Mouse (Mus musculus) macrophage (primary cell): ENCODE results near the gene Mospd2. TPM values are rescaled to one million over a fixed set of nuclear protein-coding genes. Genes with fewer than 3 reads are reported as not detected.
A peak's percentile ranks its signal among the peaks of the same experiment; 100 is the strongest.

Experiments used
- H3K27ac ChIP-seq: fragments of 350-480 bp; formaldehyde crosslinking; 2 replicates; pipeline ENCODE4 v1.9.0; 2021
- H3K36me3 ChIP-seq: fragments of 350-480 bp; formaldehyde crosslinking; 2 replicates; pipeline ENCODE4 v1.9.0; 2021; ENCODE audit errors: inconsistent target
- H3K4me3 ChIP-seq: fragments of 350-480 bp; formaldehyde crosslinking; 2 replicates; pipeline ENCODE4 v1.9.0; 2021; ENCODE audit errors: inconsistent target
- H3K79me2 ChIP-seq: fragments of 350-480 bp; formaldehyde crosslinking; 2 replicates; pipeline ENCODE4 v1.9.0; 2021; ENCODE audit errors: inconsistent target
- WGBS: methylation state at CpG from one replicate; pipeline ENCODE4 v1.1.7; 2026; ENCODE audit warnings: inconsistent platforms; ENCODE audit not compliant: missing documents; 5-methylcytosine and 5-hydroxymethylcytosine counted together
- polyA plus RNA-seq: library from polyadenylated mRNA; stranded (reverse); fragments of 250-400 nt; gene quantifications from 3 replicates; pipeline ENCODE4 v1.2.4, GENCODE M21; 2018; ENCODE audit warnings: inconsistent platforms
- total RNA-seq, 78 experiments: library from RNA; depleted of rRNA; stranded (reverse); fragments of 250-400 nt; gene quantifications; 1 replicate in 9 of 78; 2 replicates in 24 of 78; 3 replicates in 43 of 78; 4 replicates in 2 of 78; pipeline ENCODE4 v1.2.4; 2018; ENCODE audit warnings: inconsistent platforms in 56 of 78

Gene Mospd2
- 100 to 1,000 TPM in 24 of 26 experiments, 10 to 100 TPM in 2; 76.6 to 170 (median 140) TPM for total RNA-seq (2018; cell fraction: chromatin; rRNA removed)
- 10 to 100 TPM; 36.7 to 59.9 (median 48.1) TPM for total RNA-seq (2018; cell fraction: cytosol; rRNA removed)
- total RNA-seq (2018; cell fraction: nucleus; rRNA removed): 100 to 1,000 TPM in 7 of 26 experiments, 10 to 100 TPM in 19; 73.5 to 121 (median 91.2) TPM
- 46.9 to 58.1 TPM (median 47.3 TPM) in 3 replicates for polyA plus RNA-seq

GRCm38 (mm10) chrX:164980193-164980775, at the start of gene Mospd2, which contains the start of gene Fancb:
Gene Mospd2, minus strand, starts transcription at chrX:164980375.
Gene Fancb, plus strand, starts transcription at chrX:164980592.
- WGBS: 27% methylated on average over 25 of the region's 26 CpGs
- Histone ChIP-seq H3K4me3 (peak within 1 kb of the TSS; percentile 63), H3K79me2 (peaks cover 39% of the 10 kb centered on the region), H3K36me3 (no peaks in the 10 kb centered on the region), H3K27ac (peak within 1 kb of the TSS; percentile 59)

GRCm38 (mm10) chrX:165004779-165005324, 24.7 kb upstream of the Mospd2 start, which contains the start of gene Gm17604:
Gene Gm17604, minus strand, starts transcription at chrX:165004829.
- Histone ChIP-seq H3K4me3 (no peak within 1 kb of the TSS), H3K79me2 (no peaks in the 10 kb centered on the region), H3K27ac (no peak within 1 kb of the TSS), H3K36me3 (no peaks in the 10 kb centered on the region)

- no peaks in the 10 kb centered on the region for H3K79me2 ChIP-seq
- no peaks in the 10 kb centered on the region for H3K36me3 ChIP-seq
- 72% methylated on average over 4 of the region's 4 CpGs for WGBS
- no peak overlapping the region for H3K27ac ChIP-seq
- H3K4me3 ChIP-seq: no peak overlapping the region
Observed at GRCm38 (mm10) chrX:165003141-165003540, 23.0 kb upstream of the Mospd2 start.

GRCm38 (mm10) chrX:164978866-164979265, 1.3 kb downstream of the Mospd2 start:
- Histone ChIP-seq H3K4me3 (peak overlapping the region; percentile 63), H3K79me2 (peaks cover 53% of the 10 kb centered on the region), H3K27ac (peak overlapping the region; percentile 59; the same call in 1 of the 2 replicates), H3K36me3 (no peaks in the 10 kb centered on the region)
- 94% methylated on average over 2 of the region's 2 CpGs for WGBS

- Histone ChIP-seq H3K4me3 (no peak overlapping the region), H3K36me3 (no peaks in the 10 kb centered on the region), H3K79me2 (peaks cover 98% of the 10 kb centered on the region), H3K27ac (no peak overlapping the region)
- 79% methylated on average over 3 of the region's 3 CpGs for WGBS
Observed at GRCm38 (mm10) chrX:164971206-164971605, 9.0 kb downstream of the Mospd2 start.

GRCm38 (mm10) chrX:164965750-164966448, 14.3 kb downstream of the Mospd2 start:
- Histone ChIP-seq H3K36me3 (0 out of 2 replicates have a peak, but pooled peaks cover 5% of the 10 kb centered on the region), H3K4me3 (no peak overlapping the region), H3K79me2 (peaks cover 53% of the 10 kb centered on the region), H3K27ac (no peak overlapping the region)
- 89% methylated on average over 3 of the region's 3 CpGs for WGBS

GRCm38 (mm10) chrX:164952601-164953375, 27.4 kb downstream of the Mospd2 start:
- WGBS: 76% methylated on average over 5 of the region's 5 CpGs
- no peak overlapping the region for H3K4me3 ChIP-seq

GRCm38 (mm10) chrX:164951858-164952576, 28.2 kb downstream of the Mospd2 start:
- Histone ChIP-seq H3K27ac (no peak overlapping the region), H3K36me3 (no peaks in the 10 kb centered on the region), H3K4me3 (no peak overlapping the region), H3K79me2 (no peaks in the 10 kb centered on the region)
- 40% methylated on average over 10 of the region's 11 CpGs for WGBS

More at GRCm38 (mm10) chrX:164952601-164953375, 27.4 kb downstream of the Mospd2 start:
- no peaks in the 10 kb centered on the region for H3K36me3 ChIP-seq
- H3K27ac ChIP-seq: no peak overlapping the region
- no peaks in the 10 kb centered on the region for H3K79me2 ChIP-seq

- Histone ChIP-seq H3K79me2 (no peaks in the 10 kb centered on the region), H3K4me3 (no peak overlapping the region), H3K36me3 (no peaks in the 10 kb centered on the region), H3K27ac (peak overlapping the region; percentile 54)
- WGBS: 50% methylated on average over 4 of the region's 5 CpGs
Observed at GRCm38 (mm10) chrX:164941540-164941939, 38.6 kb downstream of the Mospd2 start.

GRCm38 (mm10) chrX:164912993-164913392, 67.2 kb downstream of the Mospd2 start:
- WGBS: 56% methylated on average over 3 of the region's 3 CpGs
- H3K4me3 ChIP-seq: no peak overlapping the region
- no peak overlapping the region for H3K27ac ChIP-seq
- H3K36me3 ChIP-seq: no peaks in the 10 kb centered on the region
- no peaks in the 10 kb centered on the region for H3K79me2 ChIP-seq

- no peak overlapping the region for H3K4me3 ChIP-seq
- H3K27ac ChIP-seq: no peak overlapping the region
- no peaks in the 10 kb centered on the region for H3K36me3 ChIP-seq
- H3K79me2 ChIP-seq: no peaks in the 10 kb centered on the region
- WGBS: 69% methylated on average over 4 of the region's 4 CpGs
Observed at GRCm38 (mm10) chrX:164912186-164912585, 68.0 kb downstream of the Mospd2 start.

GRCm38 (mm10) chrX:164901847-164902246, 78.3 kb downstream of the Mospd2 start:
- no peaks in the 10 kb centered on the region for H3K36me3 ChIP-seq
- H3K79me2 ChIP-seq: no peaks in the 10 kb centered on the region
- no peak overlapping the region for H3K27ac ChIP-seq
- WGBS: 74% methylated on average over 2 of the region's 2 CpGs
- no peak overlapping the region for H3K4me3 ChIP-seq

- no peaks in the 10 kb centered on the region for H3K36me3 ChIP-seq
- no peak overlapping the region for H3K27ac ChIP-seq
- WGBS: 32% methylated on average over 2 of the region's 2 CpGs
- H3K4me3 ChIP-seq: no peak overlapping the region
- H3K79me2 ChIP-seq: no peaks in the 10 kb centered on the region
Observed at GRCm38 (mm10) chrX:164899805-164900204, 80.4 kb downstream of the Mospd2 start.

- 100% methylated on average over 1 of the region's 1 CpGs for WGBS
- H3K27ac ChIP-seq: no peak overlapping the region
Observed at GRCm38 (mm10) chrX:164886260-164886659, 93.9 kb downstream of the Mospd2 start.

More at GRCm38 (mm10) chrX:164886260-164886659, 93.9 kb downstream of the Mospd2 start:
- H3K36me3 ChIP-seq: no peaks in the 10 kb centered on the region
- no peak overlapping the region for H3K4me3 ChIP-seq
- no peaks in the 10 kb centered on the region for H3K79me2 ChIP-seq
